ENCODE assay signal across 20 mouse cellular contexts in the genomic region with DNA sequence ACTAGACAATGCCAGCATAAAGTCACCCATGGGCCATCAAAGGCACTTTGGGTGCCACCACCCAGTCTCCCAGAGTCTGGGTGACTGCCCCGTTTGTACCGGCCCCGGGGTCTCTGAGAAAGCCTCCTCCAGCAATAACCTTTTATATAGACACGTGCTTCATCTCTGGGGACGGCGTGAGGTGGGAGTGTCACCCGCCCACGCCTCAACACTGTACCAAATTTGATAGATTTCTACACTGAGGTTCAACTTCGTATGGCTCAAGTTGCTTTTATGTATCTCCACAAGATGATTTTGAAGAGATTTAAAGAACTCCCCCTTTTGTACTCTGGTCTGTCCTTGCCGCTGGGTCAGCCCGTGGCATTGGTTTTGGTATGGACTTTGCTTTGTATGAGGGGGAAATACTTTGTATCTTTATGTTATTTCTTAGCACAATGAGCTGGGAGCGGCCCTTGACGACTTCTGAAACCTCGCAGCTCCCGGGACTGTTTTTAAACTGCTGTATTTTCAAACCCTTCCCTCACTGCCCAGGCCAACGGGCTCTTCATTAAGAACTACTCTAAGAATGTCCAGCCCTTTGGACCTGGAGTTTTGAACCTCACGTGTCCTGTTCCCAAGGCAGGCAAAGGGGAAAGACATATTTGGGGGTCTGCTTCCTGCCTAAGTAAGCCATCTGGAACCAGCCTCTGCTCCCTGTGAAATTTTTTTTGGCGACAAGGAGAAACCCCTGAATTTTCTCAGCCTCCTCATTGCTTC. TPM values are rescaled to one million over a fixed set of nuclear protein-coding genes. Genes with fewer than 3 reads are reported as not detected.
A peak's percentile ranks its signal among the peaks of the same experiment; 100 is the strongest.
DNase-seq lines count a peak whose midpoint lies in the region; ATAC-seq and TF ChIP-seq lines count a peak whose summit lies in the region.
"Had no signal": no experiment of that assay in that cellular context is flagged by ENCODE, and none has a peak within 500 bp of the region (broad histone marks: within the 10 kb centered on the region; RNA-seq: fewer than 3 reads in every experiment).

No protein-coding gene starts in this region.

- TF ChIP-seq CTCF in cerebellum, adult 2 months (IDR thresholded peaks at IDR 0.05; ENCODE audit: borderline replicate concordance, insufficient read depth, low read depth, low read length), result no peak
- no peak for TF ChIP-seq CTCF in kidney, adult 2 months (conservative IDR thresholded peaks at IDR 0.05; ENCODE audit: insufficient read depth, insufficient read length, low read depth, low read length)

- no peak overlapping the region for H3K27ac ChIP-seq in cerebellum, adult 2 months (ENCODE audit: insufficient read depth, low read length)
- H3K27ac ChIP-seq in kidney, adult 2 months (ENCODE audit: insufficient read depth, low read depth, low read length), result no peak overlapping the region
- H3K27ac ChIP-seq in limb, embryonic 13.5 days, result peak overlapping the region; percentile 10; the same call in 1 of the 2 replicates
- H3K27ac ChIP-seq in limb, embryonic 10.5 days, result no peak overlapping the region
- H3K27ac ChIP-seq: embryonic facial prominence, embryonic 10.5 days; forebrain, embryonic 15.5 days; heart, embryonic 13.5 days; hindbrain, embryonic 15.5 days had no signal

- peaks cover 2% of the 10 kb centered on the region; the same call in 1 of the 2 replicates for H3K36me3 ChIP-seq in kidney, adult 2 months (ENCODE audit: control insufficient read depth, insufficient read depth, low read length)
- H3K36me3 ChIP-seq in limb, embryonic 13.5 days, result peaks cover 58% of the 10 kb centered on the region
- H3K36me3 ChIP-seq in limb, embryonic 10.5 days, result peaks cover 56% of the 10 kb centered on the region

- no peak overlapping the region for H3K4me2 ChIP-seq in limb, embryonic 13.5 days (replicated peaks)
- H3K4me2 ChIP-seq: forebrain, embryonic 15.5 days; heart, embryonic 13.5 days; hindbrain, embryonic 15.5 days had no signal

- ATAC-seq in limb, embryonic 13.5 days (ENCODE audit: low FRiP score, low read depth), result no peak
- no peak for ATAC-seq in megakaryocyte progenitor cell, adult 5-6 weeks (replicated peaks; ENCODE audit: poor library complexity)
- ATAC-seq: CD4-positive, CD25-positive, alpha-beta regulatory T cell, adult 4 months; forebrain, embryonic 15.5 days had no signal

- no peak for TF ChIP-seq POLR2A in cerebellum, adult 2 months (IDR thresholded peaks at IDR 0.05; ENCODE audit: borderline replicate concordance, insufficient read depth, low read length)
- no peak for TF ChIP-seq POLR2A in kidney, adult 2 months (IDR thresholded peaks at IDR 0.05; ENCODE audit: low read depth, low read length)

- H3K4me3 ChIP-seq in cerebellum, adult 2 months (replicated peaks; ENCODE audit: insufficient read depth, low read depth, low read length), result no peak overlapping the region
- H3K4me3 ChIP-seq in kidney, adult 2 months (ENCODE audit: insufficient read depth, low read depth, low read length), result no peak overlapping the region
- H3K4me3 ChIP-seq in limb, embryonic 13.5 days, result no peak overlapping the region
- H3K4me3 ChIP-seq in limb, embryonic 10.5 days, result no peak overlapping the region
- H3K4me3 ChIP-seq: embryonic facial prominence, embryonic 10.5 days; forebrain, embryonic 15.5 days; heart, embryonic 13.5 days; hindbrain, embryonic 15.5 days had no signal

- H3K27me3 ChIP-seq in cerebellum, adult 2 months (ENCODE audit: control insufficient read depth, insufficient read depth, low read length), result no peaks in the 10 kb centered on the region
- no peaks in the 10 kb centered on the region for H3K27me3 ChIP-seq in kidney, adult 2 months (replicated peaks; ENCODE audit: control insufficient read depth, insufficient read depth, low read length)
- H3K27me3 ChIP-seq in limb, embryonic 13.5 days, result no peaks in the 10 kb centered on the region
- H3K27me3 ChIP-seq in limb, embryonic 10.5 days (ENCODE audit: low read depth, poor library complexity, severe bottlenecking), result no peaks in the 10 kb centered on the region
- H3K27me3 ChIP-seq: forebrain, embryonic 15.5 days; heart, embryonic 13.5 days; hindbrain, embryonic 15.5 days had no signal

- no peak overlapping the region for H3K9ac ChIP-seq in limb, embryonic 13.5 days
- H3K9ac ChIP-seq: forebrain, embryonic 15.5 days; heart, embryonic 13.5 days; hindbrain, embryonic 15.5 days had no signal

- 93% methylated on average over 18 of the region's 18 CpGs for WGBS in cerebellum, adult 2 months
- 70% methylated on average over 18 of the region's 18 CpGs for WGBS in kidney, adult 2 months
- WGBS in limb, embryonic 13.5 days, result 90% methylated on average over 18 of the region's 18 CpGs
- WGBS in limb, embryonic 10.5 days, result 92% methylated on average over 18 of the region's 18 CpGs

- no peaks in the 10 kb centered on the region for H3K9me3 ChIP-seq in limb, embryonic 13.5 days
- H3K9me3 ChIP-seq in limb, embryonic 10.5 days (replicated peaks), result no peaks in the 10 kb centered on the region
- H3K9me3 ChIP-seq: embryonic facial prominence, embryonic 10.5 days; forebrain, embryonic 15.5 days; G1E; heart, embryonic 13.5 days; hindbrain, embryonic 15.5 days had no signal

- H3K4me1 ChIP-seq in cerebellum, adult 2 months (ENCODE audit: control insufficient read depth, insufficient read depth, low read length), result peaks cover 5% of the 10 kb centered on the region; the same call in 1 of the 2 replicates
- no peaks in the 10 kb centered on the region; the same call in 1 of the 2 replicates for H3K4me1 ChIP-seq in kidney, adult 2 months (ENCODE audit: control insufficient read depth, insufficient read depth, low read length)
- H3K4me1 ChIP-seq in limb, embryonic 13.5 days, result peaks cover 10% of the 10 kb centered on the region
- H3K4me1 ChIP-seq in limb, embryonic 10.5 days, result peaks cover 7% of the 10 kb centered on the region
- H3K4me1 ChIP-seq: forebrain, embryonic 15.5 days had no signal

- DNase-seq in cerebellum, adult 9-10 months, result peak; percentile 32
- no peak for DNase-seq in cerebellum, adult 2 months
- peak; percentile 59 for DNase-seq in kidney, adult 2 months
- no peak for DNase-seq in kidney, postnatal 4 days
- no peak for DNase-seq in limb, embryonic 10.5 days (ENCODE audit: low spot score)
- DNase-seq: adrenal gland, adult 8-10 months; adrenal gland, postnatal 36 days; B cell, adult 2 months; cerebellum, adult 11 months; cerebellum, postnatal 10 days; gastrocnemius, postnatal 36 days; heart, postnatal 36 days had no signal

RNA-seq across cellular contexts. Expression of a gene that starts 4.6 kb away (rescaled TPM):
- 478 and 485 TPM in 2 replicates for polyA plus RNA-seq in cerebellum, adult 2 months (2012; rRNA removed)
- 1,267 and 1,337 TPM in 2 replicates for polyA plus RNA-seq in kidney, adult 2 months (2012; rRNA removed)
- polyA plus RNA-seq in limb, embryonic 13.5 days (2015; fragmentation: Nextera tagmentation; extraction: Ambion mirVana), result 1,446 and 1,459 TPM in 2 replicates
- 1,442 and 1,757 TPM in 2 replicates for polyA plus RNA-seq in limb, embryonic 10.5 days (2016; fragmentation: Nextera tagmentation; extraction: Ambion mirVana)
- 3,223 and 3,257 TPM in 2 replicates for total RNA-seq in megakaryocyte progenitor cell, adult 5-6 weeks (2015)
- 1,603 and 2,013 TPM in 2 replicates for total RNA-seq in megakaryocyte progenitor cell, adult 5-6 weeks (2017)

RNA-seq across cellular contexts. Expression of a gene that starts 10.3 kb away (rescaled TPM):
- polyA plus RNA-seq in cerebellum, adult 2 months (2012; rRNA removed), result 39.3 and 40.9 TPM in 2 replicates
- 42.2 and 45.4 TPM in 2 replicates for polyA plus RNA-seq in kidney, adult 2 months (2012; rRNA removed)
- 46.1 and 48.2 TPM in 2 replicates for polyA plus RNA-seq in limb, embryonic 13.5 days (2015; fragmentation: Nextera tagmentation; extraction: Ambion mirVana)
- 63.3 and 63.8 TPM in 2 replicates for polyA plus RNA-seq in limb, embryonic 10.5 days (2016; fragmentation: Nextera tagmentation; extraction: Ambion mirVana)
- 17.5 and 17.7 TPM in 2 replicates for total RNA-seq in megakaryocyte progenitor cell, adult 5-6 weeks (2015)
- 33.2 and 35.3 TPM in 2 replicates for total RNA-seq in megakaryocyte progenitor cell, adult 5-6 weeks (2017)

RNA-seq across cellular contexts. Expression of a gene that starts 48.2 kb away (rescaled TPM):
- polyA plus RNA-seq in cerebellum, adult 2 months (2012; rRNA removed), result 194 and 240 TPM in 2 replicates
- 101 and 122 TPM in 2 replicates for polyA plus RNA-seq in kidney, adult 2 months (2012; rRNA removed)
- 46.9 and 54.0 TPM in 2 replicates for polyA plus RNA-seq in limb, embryonic 13.5 days (2015; fragmentation: Nextera tagmentation; extraction: Ambion mirVana)
- 36.8 and 45.3 TPM in 2 replicates for polyA plus RNA-seq in limb, embryonic 10.5 days (2016; fragmentation: Nextera tagmentation; extraction: Ambion mirVana)
- 40.4 and 52.8 TPM in 2 replicates for total RNA-seq in megakaryocyte progenitor cell, adult 5-6 weeks (2015)
- total RNA-seq in megakaryocyte progenitor cell, adult 5-6 weeks (2017), result 69.6 and 73.0 TPM in 2 replicates

Comparison
In these comparisons a context has a peak if more than half of its experiments do, and no peak if none do; other contexts are left out.
1. DNase-seq: peak in cerebellum, adult 9-10 months (single experiment) and kidney, adult 2 months (single experiment); none in cerebellum, adult 2 months (0 of 2), kidney, postnatal 4 days (0 of 2) and limb, embryonic 10.5 days (single experiment).